Mouse (Mus musculus) CH12.LX (cell line): ENCODE data around the gene Hils1.

Experiments
- BHLHE40 ChIP-seq: IDR thresholded peaks from 2 replicates; pipeline ENCODE4 v1.6.1; 2011; ENCODE audit warnings: mild to moderate bottlenecking, low read depth, low read length, improper control_type of control experiment
- CTCF ChIP-seq, 2 experiments: IDR thresholded peaks in 1 of 2; conservative IDR thresholded peaks in 1 of 2; 2 replicates each; pipeline ENCODE4 v1.5.1; 2011 to 2012; ENCODE audit warnings: low read depth in 2 of 2, low read length in 2 of 2, improper control_type of control experiment in 1 of 2, inconsistent platforms in 1 of 2, mild to moderate bottlenecking in 1 of 2, moderate library complexity in 1 of 2
- E2F4 ChIP-seq: IDR thresholded peaks from 2 replicates; pipeline ENCODE4 v1.6.1; 2011; ENCODE audit warnings: low read depth, low read length, improper control_type of control experiment; ENCODE audit not compliant: insufficient replicate concordance
- ELF1 ChIP-seq: IDR thresholded peaks from 2 replicates; pipeline ENCODE4 v1.6.1; 2014; ENCODE audit warnings: low read depth, mild to moderate bottlenecking, inconsistent platforms, low read length, improper control_type of control experiment
- GABPA ChIP-seq: IDR thresholded peaks from 2 replicates; pipeline ENCODE4 v1.6.1; 2012; ENCODE audit warnings: low read depth, low read length, improper control_type of control experiment, inconsistent platforms; ENCODE audit not compliant: insufficient replicate concordance
- HCFC1 ChIP-seq: IDR thresholded peaks from 2 replicates; pipeline ENCODE4 v1.6.1; 2012; ENCODE audit warnings: low read depth, mild to moderate bottlenecking, inconsistent platforms, low read length, improper control_type of control experiment
- KAT2A ChIP-seq: IDR thresholded peaks from 2 replicates; pipeline ENCODE4 v1.6.1; 2012; ENCODE audit warnings: low read length, improper control_type of control experiment, inconsistent platforms; ENCODE audit not compliant: insufficient replicate concordance
- MAX ChIP-seq: IDR thresholded peaks from 2 replicates; pipeline ENCODE4 v1.6.1; 2011; ENCODE audit warnings: low read length, improper control_type of control experiment
- NELFE ChIP-seq: IDR thresholded peaks from 2 replicates; pipeline ENCODE4 v1.6.1; 2011; ENCODE audit warnings: low read depth, low read length, improper control_type of control experiment
- POLR2A ChIP-seq: IDR thresholded peaks from 2 replicates; pipeline ENCODE4 v1.6.1; 2011; ENCODE audit warnings: low read depth, mild to moderate bottlenecking, improper control_type of control experiment, low read length
- RCOR1 ChIP-seq: conservative IDR thresholded peaks from 2 replicates; pipeline ENCODE4 v1.6.1; 2012; ENCODE audit warnings: low read depth, mild to moderate bottlenecking, inconsistent platforms, low read length, improper control_type of control experiment
- USF2 ChIP-seq: conservative IDR thresholded peaks from 2 replicates; pipeline ENCODE4 v1.6.1; 2011; ENCODE audit warnings: low read depth, low read length, improper control_type of control experiment

- TF ChIP-seq POLR2A: no peak
- no peak for TF ChIP-seq BHLHE40
- TF ChIP-seq KAT2A: no peak
- TF ChIP-seq GABPA: no peak
- no peak for TF ChIP-seq ELF1
- TF ChIP-seq E2F4: no peak
- no peak for TF ChIP-seq CTCF (conservative IDR thresholded peaks at IDR 0.05 in 1 of 2, IDR thresholded peaks at IDR 0.05 in 1 of 2; ENCODE audit: low read depth in 2 of 2, low read length in 2 of 2)
- TF ChIP-seq USF2: no peak
- no peak for TF ChIP-seq HCFC1
- TF ChIP-seq NELFE: no peak
- TF ChIP-seq RCOR1: no peak
- no peak for TF ChIP-seq MAX
Measured at GRCm38 (mm10) chr11:94979462-94980179, 12.2 kb downstream of the Hils1 start.
